Mouse (Mus musculus): ENCODE measurements around the gene Aen. TPM values are rescaled to one million over a fixed set of nuclear protein-coding genes. Genes with fewer than 3 reads are reported as not detected.
A peak's percentile ranks its signal among the peaks of the same experiment; 100 is the strongest.

Gene Aen
- polyA plus RNA-seq, 1 experiment from 2014 or later = 47.0 TPM

- Histone ChIP-seq H3K27ac (no peak overlapping the region), H3K4me1 (replicated peaks) (no peaks in the 10 kb centered on the region), H3K27me3 (peaks cover 12% of the 10 kb centered on the region), H3K9ac (no peak overlapping the region), H3K36me3 (no peaks in the 10 kb centered on the region), H3K4me2 (no peak overlapping the region), H3K9me3 (no peaks in the 10 kb centered on the region), H3K4me3 (no peak overlapping the region)
- ATAC-seq (ENCODE audit: low FRiP score) = no peak
- WGBS = 56% methylated on average over 7 of the region's 7 CpGs
These were observed 26.9 kb downstream of the Aen start for GRCm38 (mm10) chr7:78922506-78922905.

DNA sequence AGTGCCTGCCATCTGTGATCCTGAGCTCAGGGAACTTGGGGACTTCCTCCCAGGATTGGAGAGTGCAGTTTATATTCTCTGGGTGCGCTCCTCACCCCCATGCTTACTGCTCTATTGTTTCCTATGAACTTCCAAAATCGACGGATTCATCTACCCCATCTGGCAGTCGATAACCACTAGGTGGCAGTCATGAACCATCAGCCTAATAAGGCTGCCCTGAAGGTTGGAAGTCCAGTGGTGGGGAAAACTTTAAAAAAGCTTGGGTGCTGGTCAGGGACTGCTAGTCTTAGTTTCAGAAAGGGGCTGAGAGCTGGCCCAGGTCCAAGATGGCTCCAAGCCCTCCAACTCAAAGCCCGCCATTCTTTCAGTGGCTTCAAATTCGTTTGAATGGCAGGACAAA, 28.6 kb downstream of the Aen start:
- peak; percentile 61 for ATAC-seq (ENCODE audit: low FRiP score)
- Histone ChIP-seq H3K27me3 (peaks cover 12% of the 10 kb centered on the region), H3K36me3 (no peaks in the 10 kb centered on the region), H3K4me2 (no peak overlapping the region), H3K9ac (no peak overlapping the region), H3K9me3 (no peaks in the 10 kb centered on the region), H3K27ac (no peak overlapping the region), H3K4me1 (replicated peaks) (no peaks in the 10 kb centered on the region), H3K4me3 (no peak overlapping the region)
- WGBS = 9% methylated on average over 6 of the region's 6 CpGs

GRCm38 (mm10) chr7:78924796-78925195, 29.1 kb downstream of the Aen start:
- no peak overlapping the region for H3K27ac ChIP-seq
- H3K9me3 ChIP-seq = no peaks in the 10 kb centered on the region
- H3K27me3 ChIP-seq = peaks cover 12% of the 10 kb centered on the region
- no peak overlapping the region for H3K4me2 ChIP-seq
- H3K4me3 ChIP-seq = no peak overlapping the region
- ATAC-seq (ENCODE audit: low FRiP score) = peak; percentile 49; the same call in 1 of the 2 replicates
- H3K4me1 ChIP-seq (replicated peaks) = no peaks in the 10 kb centered on the region
- 65% methylated on average over 7 of the region's 7 CpGs for WGBS
- H3K36me3 ChIP-seq = no peaks in the 10 kb centered on the region
- no peak overlapping the region for H3K9ac ChIP-seq

GRCm38 (mm10) chr7:78925680-78926079, 30.0 kb downstream of the Aen start:
- no peaks in the 10 kb centered on the region for H3K4me1 ChIP-seq (replicated peaks)
- no peaks in the 10 kb centered on the region for H3K36me3 ChIP-seq
- H3K9ac ChIP-seq = no peak overlapping the region
- no peak overlapping the region for H3K4me2 ChIP-seq
- no peak overlapping the region for H3K4me3 ChIP-seq
- no peak overlapping the region for H3K27ac ChIP-seq
- ATAC-seq (ENCODE audit: low FRiP score) = no peak
- no peaks in the 10 kb centered on the region for H3K9me3 ChIP-seq
- peaks cover 12% of the 10 kb centered on the region for H3K27me3 ChIP-seq
- 76% methylated on average over 7 of the region's 7 CpGs for WGBS

DNA sequence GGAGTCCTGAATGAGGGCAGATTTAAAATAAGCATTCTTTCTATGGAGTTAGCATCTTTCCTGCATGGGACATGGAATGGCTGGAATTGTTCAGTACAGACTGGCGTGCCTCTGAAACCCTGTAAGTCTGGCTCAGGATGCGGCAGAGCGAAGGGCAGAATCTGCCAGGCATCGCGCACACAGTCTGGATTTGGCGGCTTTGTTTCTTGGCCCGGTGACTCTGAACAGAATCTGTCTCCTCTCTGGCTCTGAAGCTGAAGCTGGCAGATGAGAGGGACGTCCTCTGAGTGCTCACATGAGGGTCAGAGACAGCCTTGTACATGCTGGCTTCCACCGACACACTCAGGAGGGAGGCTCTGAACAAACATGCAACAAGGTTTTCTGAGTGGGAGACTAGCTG, 30.5 kb downstream of the Aen start:
- Histone ChIP-seq H3K4me1 (replicated peaks) (no peaks in the 10 kb centered on the region), H3K27me3 (peaks cover 12% of the 10 kb centered on the region), H3K36me3 (no peaks in the 10 kb centered on the region), H3K9ac (no peak overlapping the region), H3K4me2 (no peak overlapping the region), H3K4me3 (no peak overlapping the region), H3K9me3 (no peaks in the 10 kb centered on the region), H3K27ac (no peak overlapping the region)
- no peak for ATAC-seq (ENCODE audit: low FRiP score)
- 81% methylated on average over 9 of the region's 9 CpGs for WGBS

DNA sequence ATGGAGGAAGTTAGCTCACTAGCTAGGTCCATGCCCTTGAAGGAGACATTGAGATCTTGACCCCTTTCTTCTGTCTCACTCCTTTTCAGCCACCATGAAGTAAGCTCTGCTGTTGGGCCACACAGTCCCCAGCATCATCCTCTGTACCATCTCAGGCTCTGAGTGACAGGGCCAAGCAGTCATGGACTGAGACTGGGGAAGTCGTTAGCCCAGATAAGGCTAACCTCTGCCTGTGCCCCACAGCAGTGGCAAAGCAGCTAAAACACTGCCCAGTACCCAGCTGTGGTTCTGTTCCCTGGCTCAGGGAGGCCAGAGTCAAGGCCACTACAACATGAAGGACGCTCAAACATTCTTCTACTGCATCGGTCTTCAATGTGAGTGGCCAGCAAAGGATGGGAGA, 31.6 kb downstream of the Aen start:
- Histone ChIP-seq H3K27me3 (peaks cover 8% of the 10 kb centered on the region), H3K4me2 (no peak overlapping the region), H3K9me3 (no peaks in the 10 kb centered on the region), H3K4me3 (no peak overlapping the region), H3K9ac (no peak overlapping the region), H3K27ac (no peak overlapping the region), H3K36me3 (no peaks in the 10 kb centered on the region), H3K4me1 (replicated peaks) (no peaks in the 10 kb centered on the region)
- WGBS = 89% methylated on average over 3 of the region's 3 CpGs
- ATAC-seq (ENCODE audit: low FRiP score) = no peak

DNA sequence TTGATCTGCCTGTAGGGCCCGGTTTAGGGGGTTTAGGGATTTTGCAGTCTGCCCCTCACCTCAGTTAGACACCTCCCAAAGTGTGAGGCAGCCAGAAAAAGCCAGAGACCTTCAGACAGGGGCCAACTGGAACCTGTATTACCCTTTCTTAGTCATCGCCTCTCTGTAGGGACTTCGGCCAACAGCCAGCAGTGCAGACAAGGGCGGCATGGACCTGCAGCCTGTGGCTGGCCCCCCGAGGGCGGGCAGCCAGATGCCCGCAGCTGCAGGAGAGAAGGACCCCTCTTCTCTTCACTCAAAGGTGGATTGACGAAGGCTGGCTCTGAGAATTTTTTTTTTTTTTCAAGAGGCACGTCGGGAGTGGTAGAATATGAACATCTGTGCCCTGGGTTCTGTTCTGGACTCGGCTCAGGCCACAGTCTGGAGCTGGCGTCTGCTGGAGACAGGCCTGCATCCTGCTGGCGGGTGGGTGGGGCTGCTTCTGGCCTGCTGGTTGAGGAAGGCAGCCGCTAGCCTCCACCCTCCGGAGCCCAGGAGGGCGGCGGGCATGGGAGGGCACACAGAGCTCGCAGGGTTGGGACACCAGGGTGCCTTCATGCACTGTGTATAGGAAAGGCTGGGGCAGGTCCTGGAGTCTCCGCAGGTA, 43.4 kb downstream of the Aen start:
- Histone ChIP-seq H3K36me3 (no peaks in the 10 kb centered on the region), H3K9me3 (no peaks in the 10 kb centered on the region), H3K4me3 (no peak overlapping the region), H3K4me1 (replicated peaks) (no peaks in the 10 kb centered on the region), H3K27ac (no peak overlapping the region), H3K27me3 (no peaks in the 10 kb centered on the region), H3K9ac (no peak overlapping the region), H3K4me2 (no peak overlapping the region)
- WGBS = 63% methylated on average over 19 of the region's 19 CpGs
- no peak for ATAC-seq (ENCODE audit: low FRiP score)

DNA sequence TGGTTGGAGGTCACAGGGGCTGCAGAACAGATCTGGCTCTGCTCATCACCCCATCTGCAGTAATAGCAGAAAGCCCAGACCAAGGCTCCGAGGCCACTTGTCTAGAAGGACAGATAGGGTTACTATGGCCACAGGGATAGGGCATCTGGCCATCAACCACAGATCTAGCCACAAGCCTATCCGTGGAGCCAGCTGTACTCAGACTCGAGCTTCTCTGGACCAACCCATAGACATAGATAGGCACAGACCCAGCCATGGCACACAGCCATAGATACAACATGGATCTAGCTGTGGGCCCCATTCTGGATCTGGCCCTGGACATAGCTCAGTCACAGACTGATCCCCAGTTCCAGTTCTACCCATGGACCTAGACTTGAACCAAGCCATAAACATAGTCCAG, 45.3 kb downstream of the Aen start:
- no peaks in the 10 kb centered on the region for H3K4me1 ChIP-seq (replicated peaks)
- H3K4me2 ChIP-seq = no peak overlapping the region
- H3K9ac ChIP-seq = no peak overlapping the region
- WGBS = 78% methylated on average over 3 of the region's 3 CpGs
- no peak for ATAC-seq (ENCODE audit: low FRiP score)
- no peaks in the 10 kb centered on the region for H3K36me3 ChIP-seq
- H3K27ac ChIP-seq = no peak overlapping the region
- H3K27me3 ChIP-seq = no peaks in the 10 kb centered on the region
- no peak overlapping the region for H3K4me3 ChIP-seq
- H3K9me3 ChIP-seq = no peaks in the 10 kb centered on the region

DNA sequence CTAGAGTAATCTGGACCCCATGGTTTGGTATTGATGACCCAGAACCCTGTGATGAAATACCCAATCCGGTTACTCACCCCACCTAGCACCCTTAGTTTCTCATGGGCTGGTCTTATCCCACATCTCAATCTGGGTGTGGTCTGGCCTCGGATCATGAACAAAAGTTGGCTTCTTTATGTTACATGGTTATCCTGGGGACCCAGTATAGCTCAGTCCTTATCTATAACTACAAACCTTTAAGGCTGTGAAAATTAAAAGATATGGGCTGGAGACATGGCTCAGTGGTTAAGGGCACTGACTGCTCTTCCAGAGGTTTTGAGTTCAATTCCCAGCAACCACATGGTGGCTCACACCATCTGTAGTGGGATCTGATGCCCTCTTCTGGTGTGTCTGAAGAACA, 46.9 kb downstream of the Aen start:
- no peak overlapping the region for H3K9ac ChIP-seq
- H3K9me3 ChIP-seq = no peaks in the 10 kb centered on the region
- no peaks in the 10 kb centered on the region for H3K4me1 ChIP-seq (replicated peaks)
- ATAC-seq (ENCODE audit: low FRiP score) = no peak
- no peaks in the 10 kb centered on the region for H3K27me3 ChIP-seq
- no peak overlapping the region for H3K4me3 ChIP-seq
- H3K4me2 ChIP-seq = no peak overlapping the region
- 99% methylated on average over 2 of the region's 2 CpGs for WGBS
- H3K36me3 ChIP-seq = no peaks in the 10 kb centered on the region
- no peak overlapping the region for H3K27ac ChIP-seq

DNA sequence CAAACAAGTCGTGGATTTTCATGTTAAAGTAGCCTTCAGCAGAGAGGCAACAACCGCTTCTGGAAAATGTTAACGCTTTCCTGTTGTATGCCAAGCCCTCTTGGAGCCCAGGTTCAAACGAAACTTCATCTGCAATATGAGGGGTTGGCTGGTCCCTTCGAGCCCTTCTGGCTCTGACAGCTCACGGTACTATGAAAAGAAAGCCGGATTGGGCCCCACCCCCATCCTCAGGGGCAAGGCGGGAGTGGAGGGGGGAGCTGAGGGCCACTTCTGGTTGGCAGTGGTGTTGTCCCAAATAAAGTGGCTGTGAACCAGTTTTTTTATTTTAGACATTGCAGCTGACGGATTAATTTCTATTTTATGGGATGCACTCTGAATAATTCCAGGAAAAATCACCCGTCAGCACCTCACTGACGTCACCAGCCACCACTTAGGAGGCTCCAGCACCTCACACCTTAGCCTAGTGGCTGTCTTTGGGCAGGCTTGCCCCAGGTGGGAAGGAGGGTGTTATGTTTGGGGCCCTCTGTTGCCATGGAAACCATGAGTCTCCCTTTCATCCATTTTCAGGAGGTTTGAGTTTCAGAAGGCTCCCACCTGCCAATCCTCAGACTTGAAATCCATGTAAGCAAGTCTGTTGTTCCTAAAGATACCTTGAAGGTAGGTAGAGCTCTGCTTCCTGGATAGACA, 58.4 kb downstream of the Aen start:
- Histone ChIP-seq H3K9ac (no peak overlapping the region), H3K9me3 (no peaks in the 10 kb centered on the region), H3K4me1 (replicated peaks) (peaks cover 7% of the 10 kb centered on the region; the same call in 1 of the 2 replicates), H3K27ac (no peak overlapping the region), H3K4me3 (no peak overlapping the region), H3K36me3 (no peaks in the 10 kb centered on the region), H3K27me3 (no peaks in the 10 kb centered on the region), H3K4me2 (0 out of 2 replicates have a peak overlapping the region, but pooled peaks have one; percentile 4)
- 38% methylated on average over 11 of the region's 11 CpGs for WGBS
- ATAC-seq (ENCODE audit: low FRiP score) = no peak

- Histone ChIP-seq H3K9me3 (no peaks in the 10 kb centered on the region), H3K9ac (no peak overlapping the region), H3K36me3 (no peaks in the 10 kb centered on the region), H3K4me2 (no peak overlapping the region), H3K27me3 (no peaks in the 10 kb centered on the region), H3K4me3 (no peak overlapping the region), H3K27ac (no peak overlapping the region), H3K4me1 (replicated peaks) (peaks cover 7% of the 10 kb centered on the region; the same call in 1 of the 2 replicates)
- ATAC-seq (ENCODE audit: low FRiP score) = no peak
- 77% methylated on average over 6 of the region's 6 CpGs for WGBS
These were observed 59.0 kb downstream of the Aen start for GRCm38 (mm10) chr7:78954619-78955018.

- 87% methylated on average over 6 of the region's 6 CpGs for WGBS
- no peaks in the 10 kb centered on the region for H3K36me3 ChIP-seq
- H3K4me2 ChIP-seq = no peak overlapping the region
- H3K9me3 ChIP-seq = no peaks in the 10 kb centered on the region
- no peaks in the 10 kb centered on the region for H3K27me3 ChIP-seq
- H3K27ac ChIP-seq = no peak overlapping the region
- no peak for ATAC-seq (ENCODE audit: low FRiP score)
- peaks cover 7% of the 10 kb centered on the region; the same call in 1 of the 2 replicates for H3K4me1 ChIP-seq (replicated peaks)
- no peak overlapping the region for H3K9ac ChIP-seq
- H3K4me3 ChIP-seq = no peak overlapping the region
These were observed 59.4 kb downstream of the Aen start for GRCm38 (mm10) chr7:78955086-78955485.

Measured in hindbrain, embryonic 13.5 days (tissue).